Mouse (Mus musculus): ENCODE results near the gene Olfr930. TPM values are rescaled to one million over a fixed set of nuclear protein-coding genes. Genes with fewer than 3 reads are reported as not detected.

Gene Olfr930
- polyA plus RNA-seq (2015; fragmentation: Nextera tagmentation; extraction: Ambion mirVana): not detected in 2 replicates

- no peak within 1 kb of the TSS for H3K27ac ChIP-seq
- ATAC-seq: no peak
- no peaks in the 10 kb centered on the region for H3K27me3 ChIP-seq
Measured at GRCm38 (mm10) chr9:38929509-38929908, at the start of gene Olfr930. TSS of gene Olfr930 (plus strand) at chr9:38929809.

DNA sequence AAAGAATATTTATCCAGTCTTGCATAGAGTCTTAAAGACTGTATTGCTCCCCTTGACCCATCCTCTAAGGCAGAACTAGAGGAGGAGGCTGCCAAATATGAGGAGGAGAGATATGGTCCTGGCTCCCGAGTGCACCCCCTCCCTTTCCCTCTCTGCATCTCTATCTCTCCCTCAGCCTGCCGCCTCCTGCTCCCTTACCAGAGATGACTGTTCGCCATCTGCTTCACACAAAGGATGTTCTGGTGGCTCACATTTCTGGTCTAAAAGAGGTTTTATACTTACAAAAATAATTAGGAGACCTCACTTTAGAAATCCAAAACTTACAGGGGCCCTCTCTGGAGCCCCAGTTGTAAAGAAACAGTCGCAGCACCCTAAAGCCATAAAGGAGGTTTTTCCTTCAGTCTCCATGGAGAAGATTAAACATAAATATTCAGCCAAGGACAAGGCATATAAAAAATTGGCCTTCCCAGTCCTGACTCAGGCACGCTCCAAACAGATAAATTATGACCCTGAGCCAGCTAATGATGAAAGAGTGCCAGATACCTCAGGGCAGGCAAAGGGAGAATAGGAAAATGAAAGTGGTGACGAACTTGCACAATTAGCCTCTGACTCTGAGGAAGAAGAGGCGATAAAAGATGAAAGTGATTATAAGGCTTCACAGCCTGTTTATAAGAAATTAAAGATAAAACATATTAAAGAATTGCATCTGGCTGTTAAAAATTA is 24.0 kb downstream of the Olfr930 start:
- ATAC-seq: no peak
- no peaks in the 10 kb centered on the region for H3K36me3 ChIP-seq

More at GRCm38 (mm10) chr9:38929509-38929908, at the start of gene Olfr930:
- Histone ChIP-seq H3K36me3 (no peaks in the 10 kb centered on the region), H3K4me2 (replicated peaks) (no peak within 1 kb of the TSS), H3K4me3 (replicated peaks) (no peak within 1 kb of the TSS), H3K9ac (replicated peaks) (no peak within 1 kb of the TSS), H3K9me3 (no peaks in the 10 kb centered on the region), H3K4me1 (replicated peaks) (no peaks in the 10 kb centered on the region)

GRCm38 (mm10) chr9:38954124-38954416 is 24.5 kb downstream of the Olfr930 start:
- H3K4me2 ChIP-seq (replicated peaks): no peak overlapping the region
- 86% methylated on average over 4 of the region's 4 CpGs for WGBS
- no peak for ATAC-seq
- no peaks in the 10 kb centered on the region for H3K36me3 ChIP-seq
- H3K27me3 ChIP-seq: no peaks in the 10 kb centered on the region
- no peak overlapping the region for H3K27ac ChIP-seq
- H3K4me3 ChIP-seq (replicated peaks): no peak overlapping the region
- H3K4me1 ChIP-seq (replicated peaks): no peaks in the 10 kb centered on the region
- no peaks in the 10 kb centered on the region for H3K9me3 ChIP-seq
- H3K9ac ChIP-seq (replicated peaks): no peak overlapping the region

More for the DNA sequence above, 24.0 kb downstream of the Olfr930 start:
- H3K27me3 ChIP-seq: no peaks in the 10 kb centered on the region
- H3K4me2 ChIP-seq (replicated peaks): no peak overlapping the region
- no peak overlapping the region for H3K4me3 ChIP-seq (replicated peaks)
- WGBS: 88% methylated on average over 7 of the region's 7 CpGs
- no peaks in the 10 kb centered on the region for H3K4me1 ChIP-seq (replicated peaks)
- H3K9me3 ChIP-seq: no peaks in the 10 kb centered on the region
- H3K9ac ChIP-seq (replicated peaks): no peak overlapping the region
- H3K27ac ChIP-seq: no peak overlapping the region

DNA sequence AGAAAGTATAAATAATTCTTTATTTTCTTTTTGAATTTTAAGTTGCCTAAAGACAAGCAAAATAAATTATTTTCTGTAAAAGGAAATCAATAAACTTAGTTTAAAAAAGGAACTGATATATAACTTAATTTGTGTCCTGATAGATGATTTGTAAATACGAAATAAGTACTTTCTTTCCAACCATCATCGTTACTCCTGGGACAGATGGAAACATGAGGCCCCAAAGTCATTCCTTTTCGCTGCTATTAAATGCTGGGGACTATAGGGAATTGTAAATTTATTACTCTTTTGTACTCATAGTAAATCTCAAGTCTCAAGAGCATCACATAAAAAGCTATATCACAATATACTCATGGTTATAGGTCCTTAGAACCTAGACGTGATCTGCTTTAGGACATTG is 42.4 kb downstream of the Olfr930 start, which contains the start of gene Olfr933:
TSS of gene Olfr933 (plus strand) at position 301 of the 400 bp plus-strand sequence.
- 86% methylated on average over 4 of the region's 4 CpGs for WGBS

More for the DNA sequence above, 42.4 kb downstream of the Olfr930 start, which contains the start of gene Olfr933:
- H3K9me3 ChIP-seq: no peaks in the 10 kb centered on the region
- no peak within 1 kb of the TSS for H3K9ac ChIP-seq (replicated peaks)
- no peak within 1 kb of the TSS for H3K4me2 ChIP-seq (replicated peaks)
- H3K27me3 ChIP-seq: no peaks in the 10 kb centered on the region
- no peaks in the 10 kb centered on the region for H3K4me1 ChIP-seq (replicated peaks)
- no peak within 1 kb of the TSS for H3K27ac ChIP-seq
- H3K36me3 ChIP-seq: no peaks in the 10 kb centered on the region
- H3K4me3 ChIP-seq (replicated peaks): no peak within 1 kb of the TSS
- ATAC-seq: no peak

Other genes with a start within 250 kb of the Olfr930 start
- gene Olfr919, start 226.1 kb upstream of the Olfr930 start, polyA plus RNA-seq (2015; fragmentation: Nextera tagmentation; extraction: Ambion mirVana): not detected in 2 replicates
- 6.0 and 8.3 TPM in 2 replicates for gene Vwa5a, start 211.5 kb upstream of the Olfr930 start, polyA plus RNA-seq (2015; fragmentation: Nextera tagmentation; extraction: Ambion mirVana)
- not detected in 2 replicates for gene Olfr920, start 177.5 kb upstream of the Olfr930 start, polyA plus RNA-seq (2015; fragmentation: Nextera tagmentation; extraction: Ambion mirVana)
- gene Olfr921, start 156.7 kb upstream of the Olfr930 start, polyA plus RNA-seq (2015; fragmentation: Nextera tagmentation; extraction: Ambion mirVana): not detected in 2 replicates
- gene Olfr922, start 115.2 kb upstream of the Olfr930 start, polyA plus RNA-seq (2015; fragmentation: Nextera tagmentation; extraction: Ambion mirVana): not detected in 2 replicates
- gene Olfr923, start 103.3 kb upstream of the Olfr930 start, polyA plus RNA-seq (2015; fragmentation: Nextera tagmentation; extraction: Ambion mirVana): not detected in 2 replicates
- not detected in 2 replicates for gene Olfr924, start 85.4 kb upstream of the Olfr930 start, polyA plus RNA-seq (2015; fragmentation: Nextera tagmentation; extraction: Ambion mirVana)
- gene Olfr26, start 74.7 kb upstream of the Olfr930 start, polyA plus RNA-seq (2015; fragmentation: Nextera tagmentation; extraction: Ambion mirVana): not detected in 2 replicates
- gene Olfr926, start 52.7 kb upstream of the Olfr930 start, polyA plus RNA-seq (2015; fragmentation: Nextera tagmentation; extraction: Ambion mirVana): not detected in 2 replicates
- gene Olfr933, start 42.5 kb downstream of the Olfr930 start, polyA plus RNA-seq (2015; fragmentation: Nextera tagmentation; extraction: Ambion mirVana): not detected in 2 replicates
- gene Olfr934, start 58.5 kb downstream of the Olfr930 start, polyA plus RNA-seq (2015; fragmentation: Nextera tagmentation; extraction: Ambion mirVana): not detected in 2 replicates
- not detected in 2 replicates for gene Olfr935, start 69.9 kb downstream of the Olfr930 start, polyA plus RNA-seq (2015; fragmentation: Nextera tagmentation; extraction: Ambion mirVana)
- gene Olfr146, start 93.6 kb downstream of the Olfr930 start, polyA plus RNA-seq (2015; fragmentation: Nextera tagmentation; extraction: Ambion mirVana): not detected in 2 replicates
- not detected in 2 replicates for gene Olfr937, start 135.1 kb downstream of the Olfr930 start, polyA plus RNA-seq (2015; fragmentation: Nextera tagmentation; extraction: Ambion mirVana)
- not detected in 2 replicates for gene Olfr938, start 149.1 kb downstream of the Olfr930 start, polyA plus RNA-seq (2015; fragmentation: Nextera tagmentation; extraction: Ambion mirVana)
- gene Olfr27, start 198.3 kb downstream of the Olfr930 start, polyA plus RNA-seq (2015; fragmentation: Nextera tagmentation; extraction: Ambion mirVana): not detected in 2 replicates
- gene Olfr943, start 236.5 kb downstream of the Olfr930 start, polyA plus RNA-seq (2015; fragmentation: Nextera tagmentation; extraction: Ambion mirVana): not detected in 2 replicates

All from midbrain, embryonic 13.5 days (tissue).